Mouse (Mus musculus) liver, adult (tissue): ENCODE results near the gene Tmem108.

Source experiments
- GATA4 ChIP-seq: IDR thresholded peaks from 2 replicates; pipeline ENCODE4 v1.6.1; 2014; ENCODE audit warnings: mild to moderate bottlenecking, low read length; ENCODE audit not compliant: insufficient replicate concordance

Gene Tmem108

DNA sequence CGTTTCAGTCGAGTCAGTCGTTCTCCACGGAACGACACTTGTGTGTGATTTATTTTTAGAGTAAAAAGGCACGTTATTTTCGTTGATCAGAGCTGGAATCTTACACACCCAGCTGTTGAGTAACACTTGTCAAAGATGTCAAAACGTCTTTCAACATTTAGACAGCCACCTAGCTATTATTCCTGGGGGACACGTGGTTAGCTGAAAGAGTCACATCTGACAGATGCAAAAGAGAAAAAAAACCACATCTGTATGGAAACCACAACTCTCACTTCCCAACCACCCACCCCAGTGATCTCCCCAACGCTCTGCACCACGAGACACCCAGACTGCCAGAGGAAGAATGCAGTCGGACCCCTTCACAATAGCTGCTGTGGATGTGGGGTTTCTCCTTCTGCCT is 21.5 kb downstream of the Tmem108 start:
- no peak for TF ChIP-seq GATA4

DNA sequence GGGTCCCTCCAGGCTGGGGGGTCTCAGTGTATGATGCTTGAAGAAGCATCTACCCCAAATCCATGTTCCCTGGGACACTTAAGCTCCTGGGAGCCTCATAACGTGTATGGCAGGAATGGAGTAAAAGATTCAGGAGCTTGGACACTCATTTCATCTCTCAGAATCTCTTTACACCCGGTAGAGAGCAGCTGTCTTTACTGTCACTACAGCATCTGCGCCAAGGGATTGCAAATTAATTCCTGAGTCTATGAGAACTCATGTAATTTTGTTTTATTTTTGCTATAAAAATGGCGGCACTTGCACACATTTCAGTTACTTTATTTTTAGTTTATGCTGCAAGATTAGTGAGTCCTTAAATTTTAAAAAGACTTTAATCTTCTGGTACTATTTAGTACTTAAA is 22.6 kb downstream of the Tmem108 start:
- TF ChIP-seq GATA4 = no peak

DNA sequence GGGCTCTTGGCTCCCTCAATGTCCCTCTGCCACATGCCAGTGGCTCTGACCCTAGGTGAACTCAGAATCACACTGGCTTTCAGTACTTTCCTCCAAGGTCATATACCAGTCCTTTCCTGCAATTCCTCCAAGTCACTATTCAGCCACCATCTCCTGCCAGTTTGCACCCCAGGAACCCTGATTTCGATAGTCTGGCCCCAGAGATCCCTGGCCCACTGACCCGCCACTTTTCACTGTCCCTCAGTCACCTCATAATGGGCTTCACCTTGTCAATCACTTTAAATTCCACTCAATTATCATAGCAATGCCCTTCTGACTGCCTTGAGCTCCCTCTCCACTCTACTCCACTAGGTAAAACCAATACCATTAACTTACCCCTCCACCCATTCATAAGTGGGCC is 31.9 kb downstream of the Tmem108 start:
- TF ChIP-seq GATA4 = no peak

DNA sequence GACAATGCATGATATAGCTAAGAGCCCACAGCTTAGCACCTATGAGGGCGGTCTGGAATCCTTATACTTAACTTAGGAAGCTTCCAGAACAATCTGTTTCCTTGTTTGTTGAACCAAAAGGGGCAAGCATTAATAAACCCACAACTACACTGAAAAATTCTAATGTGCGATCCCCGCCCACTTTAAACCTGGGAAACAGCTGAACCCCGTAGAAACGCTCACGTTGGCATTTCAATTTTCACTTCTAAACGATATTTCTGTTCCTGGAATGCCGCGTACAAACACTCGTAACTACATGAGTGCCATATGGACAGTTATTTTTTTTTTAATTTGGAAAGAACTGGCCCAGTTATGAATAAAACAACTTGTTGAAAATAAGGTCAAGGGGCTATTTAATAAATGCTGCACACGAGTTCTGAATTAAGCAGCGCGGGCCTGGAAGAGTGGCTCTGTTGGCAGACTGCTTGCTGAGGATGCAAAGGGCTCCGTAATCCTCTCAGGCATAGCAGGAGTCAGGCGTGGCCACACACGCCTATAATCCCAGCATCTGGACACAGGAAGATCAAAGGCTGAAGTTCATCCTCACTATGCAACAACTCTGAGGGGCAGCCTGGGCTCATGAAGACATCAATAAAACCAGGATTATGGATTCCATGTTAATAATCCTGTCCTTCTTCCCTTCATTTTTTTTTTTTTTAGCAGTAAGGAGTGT is 34.7 kb downstream of the Tmem108 start:
- TF ChIP-seq GATA4 = no peak

DNA sequence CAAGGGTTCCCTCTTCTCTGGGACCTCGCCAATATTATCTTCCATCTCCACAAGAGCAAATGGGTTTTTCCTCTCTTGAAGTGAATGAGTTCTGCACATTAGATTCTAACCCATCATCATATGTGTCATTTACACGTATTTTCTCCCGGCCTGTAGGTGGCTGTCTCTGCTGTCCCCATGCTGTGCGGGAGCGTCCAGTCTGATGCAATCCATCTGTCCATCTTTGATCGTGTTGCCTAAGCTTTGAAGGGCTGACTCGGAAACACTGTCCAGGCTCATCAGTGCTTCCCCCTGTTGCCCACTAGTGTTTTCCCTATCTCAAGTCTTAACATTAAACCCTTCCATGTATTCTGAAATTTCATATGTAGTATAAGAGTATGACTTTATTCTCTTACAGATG is 36.1 kb downstream of the Tmem108 start:
- TF ChIP-seq GATA4 = no peak

DNA sequence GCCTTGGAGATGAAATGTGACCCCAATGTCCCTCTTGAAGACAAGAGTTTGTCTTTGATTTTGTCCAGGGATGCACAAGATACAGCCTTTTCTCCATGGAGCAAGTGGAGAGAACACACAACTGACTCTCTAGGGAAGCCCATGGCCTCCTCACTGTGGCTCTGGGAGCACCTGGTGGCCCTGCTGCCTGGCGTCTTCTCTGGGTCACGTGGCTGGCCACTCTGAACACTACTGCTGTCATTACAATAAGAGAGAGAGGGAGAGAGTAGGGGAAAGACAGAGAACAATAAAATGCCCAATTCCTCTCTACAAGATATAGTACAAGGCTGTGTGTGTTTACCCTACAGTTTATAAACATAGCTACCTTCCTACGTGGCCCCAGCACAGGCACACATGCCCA is 40.2 kb downstream of the Tmem108 start:
- no peak for TF ChIP-seq GATA4

DNA sequence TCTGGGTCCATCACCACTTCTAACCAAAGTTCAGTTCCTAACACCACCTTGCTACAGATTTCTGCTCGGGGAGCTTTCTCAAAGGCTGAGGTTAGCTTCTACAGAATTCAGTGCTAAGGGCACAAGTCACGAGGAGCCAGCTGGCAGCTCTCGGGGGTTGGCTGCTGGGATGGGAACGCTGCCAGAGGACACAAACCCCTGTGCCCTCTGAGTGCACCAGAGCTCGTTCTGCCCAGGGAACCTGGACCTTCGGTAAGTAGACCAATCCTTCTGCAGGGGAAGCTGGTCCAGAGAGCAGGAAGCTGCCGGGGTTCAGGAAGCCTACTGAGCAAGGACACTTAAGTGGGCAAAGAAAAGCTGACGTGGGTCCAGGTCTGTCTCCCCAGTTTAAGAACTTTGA is 40.6 kb downstream of the Tmem108 start:
- no peak for TF ChIP-seq GATA4

DNA sequence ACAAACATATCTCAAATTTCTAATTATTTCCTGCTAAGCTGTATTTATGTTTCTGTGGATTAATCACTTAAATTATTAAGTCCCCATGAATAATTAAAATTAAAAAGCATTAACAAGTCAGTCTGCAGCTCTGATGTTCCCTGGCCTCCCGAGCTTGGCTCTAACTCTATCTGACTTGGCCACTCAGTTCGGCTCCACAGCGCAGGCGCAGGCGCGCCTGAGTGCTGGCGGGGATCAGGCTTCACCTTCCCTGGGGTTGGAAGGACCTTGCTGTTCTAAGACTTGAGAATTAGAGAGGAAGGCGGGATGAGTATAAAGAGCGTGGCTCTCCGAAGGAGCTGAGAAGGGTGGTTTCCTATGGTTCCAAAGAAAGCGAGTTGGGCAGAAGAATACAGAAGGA is 41.6 kb downstream of the Tmem108 start:
- no peak for TF ChIP-seq GATA4

DNA sequence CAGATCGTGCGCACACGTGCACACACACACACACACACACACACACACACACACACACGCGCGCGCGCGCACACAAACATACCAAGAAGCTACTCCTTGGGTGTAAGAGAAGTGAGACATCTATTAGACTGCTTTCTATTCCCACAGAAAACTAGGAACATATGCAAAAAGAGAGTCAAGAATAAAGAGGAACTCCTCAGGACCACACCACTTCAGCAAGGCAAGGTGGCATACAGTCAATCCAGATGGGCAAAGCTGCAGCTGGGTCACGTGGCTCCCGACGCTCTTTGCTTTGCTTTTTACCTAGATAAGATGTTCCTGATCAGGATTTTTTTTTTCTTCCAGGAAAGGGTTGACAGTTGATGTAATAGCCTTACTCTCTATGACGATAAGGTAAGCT is 45.6 kb downstream of the Tmem108 start:
- TF ChIP-seq GATA4 = no peak

DNA sequence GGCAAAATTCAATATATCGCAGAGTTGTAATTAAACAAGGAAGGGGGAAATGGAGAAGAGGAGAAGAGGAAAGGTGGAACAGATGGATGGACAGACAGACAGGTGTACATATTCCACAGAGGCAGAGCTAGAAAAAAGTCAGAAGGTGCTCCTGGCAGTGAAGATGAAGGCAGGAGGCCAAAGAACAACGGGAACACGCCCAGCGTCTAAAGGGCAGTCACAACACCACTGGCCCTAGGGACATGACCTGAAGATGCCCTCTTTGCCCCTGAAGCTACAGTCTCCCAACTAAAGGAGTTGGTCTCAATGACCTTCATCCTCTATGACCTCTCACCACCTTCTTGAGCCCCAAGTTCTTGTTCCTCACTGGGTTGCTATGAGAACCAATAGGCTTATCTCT is 46.3 kb downstream of the Tmem108 start:
- no peak for TF ChIP-seq GATA4

DNA sequence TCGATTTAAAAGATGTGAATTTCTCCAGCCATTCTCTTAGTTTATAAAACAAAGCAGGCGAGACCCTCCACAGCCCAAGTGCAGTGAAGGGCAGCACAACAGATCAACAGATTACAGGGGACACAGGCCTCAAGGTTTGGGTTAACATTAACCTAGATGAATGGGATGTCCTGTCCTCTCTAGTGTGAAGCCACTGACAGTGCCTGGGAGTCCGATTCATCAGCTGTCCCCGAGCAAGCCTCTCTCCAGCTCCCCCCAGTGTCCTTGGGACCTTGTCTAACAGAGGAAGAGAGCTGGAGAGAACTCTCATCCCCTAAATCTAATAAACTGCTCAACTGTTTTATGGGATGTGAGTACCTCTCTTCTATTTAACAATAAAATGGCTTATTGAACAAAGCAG is 48.4 kb downstream of the Tmem108 start:
- no peak for TF ChIP-seq GATA4

DNA sequence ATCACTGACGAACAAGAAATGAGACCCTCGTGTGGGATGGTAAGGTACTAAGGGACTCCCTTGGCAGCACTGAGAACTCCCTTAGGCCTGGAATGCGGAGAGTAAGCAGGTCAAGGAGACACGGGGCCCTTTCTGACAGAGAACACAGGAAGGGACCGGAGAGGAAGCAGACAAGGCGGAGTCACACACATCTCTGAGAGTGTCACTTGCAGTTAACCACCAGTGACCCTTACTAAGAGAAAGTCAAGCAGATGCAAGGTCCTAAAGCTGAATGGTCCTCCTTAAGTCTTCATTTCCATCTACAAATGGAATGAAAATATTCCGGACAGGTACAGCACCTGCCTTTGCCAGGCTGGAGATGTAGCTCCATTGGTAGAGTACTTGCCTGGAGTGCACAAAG is 48.9 kb downstream of the Tmem108 start:
- no peak for TF ChIP-seq GATA4

DNA sequence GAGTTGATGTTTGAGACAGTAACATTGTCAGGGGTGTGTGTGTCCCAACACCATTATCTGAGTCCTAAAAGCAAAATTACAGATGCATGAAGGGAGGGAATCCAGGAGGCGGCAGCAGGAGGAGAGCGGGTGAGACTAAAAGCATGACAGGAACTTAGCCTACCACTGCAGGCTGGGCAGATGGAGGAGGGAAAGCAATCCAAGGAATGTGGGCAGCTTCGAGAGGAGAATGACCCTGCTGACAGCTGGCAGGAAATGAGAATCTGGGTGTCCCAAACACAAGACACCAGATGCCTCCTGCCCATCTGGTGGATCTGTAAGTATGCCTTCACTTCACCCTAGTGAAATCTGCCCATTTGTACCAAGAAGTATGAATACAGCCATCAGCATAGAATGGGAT is 51.9 kb downstream of the Tmem108 start:
- no peak for TF ChIP-seq GATA4

DNA sequence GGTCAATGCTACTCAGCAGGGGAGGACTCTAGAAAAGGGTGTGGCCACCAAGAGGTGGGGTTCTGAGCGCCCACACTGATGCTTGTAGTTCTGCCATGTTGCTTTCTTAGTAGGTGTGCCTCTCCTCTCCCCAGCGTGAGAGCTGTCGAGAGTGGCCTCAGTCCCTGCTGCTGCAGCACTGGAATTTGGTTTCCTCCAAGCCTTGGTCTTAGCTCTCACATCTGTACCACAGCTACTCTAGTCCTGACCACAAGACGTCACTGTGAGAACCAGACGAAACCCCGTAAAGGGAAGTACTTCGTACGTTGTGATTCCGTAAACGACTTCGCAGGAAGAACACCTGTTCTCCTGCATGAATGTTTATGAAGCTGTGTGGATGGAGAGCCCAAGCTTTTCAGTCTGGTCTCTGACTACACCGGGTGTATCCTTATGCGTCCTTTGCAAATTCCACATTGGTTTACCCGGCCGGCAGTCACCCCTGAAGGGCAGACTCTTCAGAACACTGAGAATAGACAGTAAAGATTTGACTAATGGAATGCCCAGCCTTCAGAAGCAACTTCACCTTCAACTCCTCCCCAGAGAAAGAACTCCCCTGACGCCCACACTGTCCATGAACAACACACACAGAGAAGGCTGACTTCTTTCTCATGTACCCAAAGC is 53.0 kb downstream of the Tmem108 start:
- TF ChIP-seq GATA4 = no peak

DNA sequence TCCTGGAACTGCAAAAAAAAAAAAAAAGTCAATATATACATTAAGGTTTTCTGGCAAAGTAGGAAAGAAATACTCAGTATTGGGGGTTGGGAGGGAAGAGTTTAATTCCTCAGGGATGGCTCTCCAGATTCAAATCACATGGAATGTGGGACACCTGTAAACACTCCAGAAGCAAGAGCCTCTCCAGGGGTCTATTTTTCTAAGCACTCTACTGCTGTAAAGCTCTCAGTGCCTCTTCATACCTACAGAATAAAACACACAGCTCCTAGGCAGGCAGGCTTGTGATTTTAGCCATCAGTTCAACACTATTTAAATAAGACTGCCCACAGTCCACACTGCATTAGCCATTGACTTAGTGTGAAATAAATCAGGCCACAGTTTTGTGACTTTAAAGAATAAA is 53.8 kb downstream of the Tmem108 start:
- no peak for TF ChIP-seq GATA4

DNA sequence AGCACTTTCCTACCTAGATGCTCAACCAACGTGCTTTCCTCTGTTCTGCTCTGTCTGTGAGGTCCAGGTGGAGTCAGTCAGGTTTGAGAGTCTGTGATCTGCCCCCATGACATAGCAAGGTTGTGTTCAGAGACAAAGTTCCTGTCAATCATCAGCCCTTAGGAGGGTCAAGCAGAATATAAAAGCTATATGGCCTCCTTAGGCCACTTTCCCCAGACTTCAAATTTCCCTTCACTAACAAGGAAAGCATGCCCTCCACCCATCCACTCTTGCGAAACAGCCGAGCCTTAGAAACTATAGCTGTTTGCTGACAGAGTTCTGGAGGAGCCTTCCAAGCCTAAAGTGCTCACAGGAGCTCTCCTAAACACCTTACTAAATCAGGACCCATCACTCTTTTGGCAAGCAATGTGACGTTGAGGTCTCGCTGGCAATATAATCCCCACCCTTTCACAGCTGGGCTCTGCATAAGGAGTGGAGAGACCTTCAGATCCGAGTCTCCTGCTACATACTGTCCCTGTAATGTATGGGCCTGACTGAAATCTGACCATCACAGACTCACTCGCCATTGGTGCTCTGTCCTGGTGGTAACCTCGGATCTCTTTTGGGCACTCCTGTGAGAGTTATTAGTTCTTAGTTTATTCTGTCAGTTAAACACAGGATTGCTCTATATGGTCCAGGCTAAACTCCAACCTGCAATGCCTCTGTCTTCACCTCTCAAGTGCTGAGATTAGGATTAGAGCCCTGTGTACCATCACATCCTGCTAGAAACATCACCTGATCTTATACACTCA is 54.4 kb downstream of the Tmem108 start:
- TF ChIP-seq GATA4 = no peak
